Mouse (Mus musculus) megakaryocyte-erythroid progenitor cell, adult 5 weeks (primary cell): ENCODE data around the gene Olr1. TPM values are rescaled to one million over a fixed set of nuclear protein-coding genes. Genes with fewer than 3 reads are reported as not detected.

Source experiments
- polyA plus RNA-seq: library from polyadenylated mRNA; stranded (reverse); fragments of >175 nt; gene quantifications from 2 replicates; pipeline ENCODE4 v1.2.3, GENCODE M21; 2012

The Olr1 gene
- 0.44 and 0.61 TPM in 2 replicates for polyA plus RNA-seq

DNA sequence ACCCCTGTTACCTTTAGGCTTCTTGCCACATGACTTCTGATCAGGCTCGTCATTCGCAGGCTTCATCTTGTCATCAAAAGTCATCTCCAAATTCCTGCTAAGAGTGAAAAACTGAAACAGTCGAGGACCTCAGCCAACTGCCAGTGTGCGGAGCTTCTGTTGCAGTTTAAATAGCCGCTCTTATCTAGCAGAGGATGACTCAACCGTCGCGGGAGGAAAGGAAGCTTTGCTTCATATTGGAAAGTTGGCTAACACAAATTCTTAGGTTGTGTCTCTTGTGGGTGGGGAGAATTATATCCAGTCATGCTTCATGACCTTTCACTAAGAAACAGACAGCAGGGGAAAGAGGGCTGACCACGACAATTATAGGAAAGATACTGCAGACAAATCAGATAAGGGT is at the start of gene Olr1:
Gene Olr1 (minus strand): TSS at position 142 of the 400 bp plus-strand sequence.

DNA sequence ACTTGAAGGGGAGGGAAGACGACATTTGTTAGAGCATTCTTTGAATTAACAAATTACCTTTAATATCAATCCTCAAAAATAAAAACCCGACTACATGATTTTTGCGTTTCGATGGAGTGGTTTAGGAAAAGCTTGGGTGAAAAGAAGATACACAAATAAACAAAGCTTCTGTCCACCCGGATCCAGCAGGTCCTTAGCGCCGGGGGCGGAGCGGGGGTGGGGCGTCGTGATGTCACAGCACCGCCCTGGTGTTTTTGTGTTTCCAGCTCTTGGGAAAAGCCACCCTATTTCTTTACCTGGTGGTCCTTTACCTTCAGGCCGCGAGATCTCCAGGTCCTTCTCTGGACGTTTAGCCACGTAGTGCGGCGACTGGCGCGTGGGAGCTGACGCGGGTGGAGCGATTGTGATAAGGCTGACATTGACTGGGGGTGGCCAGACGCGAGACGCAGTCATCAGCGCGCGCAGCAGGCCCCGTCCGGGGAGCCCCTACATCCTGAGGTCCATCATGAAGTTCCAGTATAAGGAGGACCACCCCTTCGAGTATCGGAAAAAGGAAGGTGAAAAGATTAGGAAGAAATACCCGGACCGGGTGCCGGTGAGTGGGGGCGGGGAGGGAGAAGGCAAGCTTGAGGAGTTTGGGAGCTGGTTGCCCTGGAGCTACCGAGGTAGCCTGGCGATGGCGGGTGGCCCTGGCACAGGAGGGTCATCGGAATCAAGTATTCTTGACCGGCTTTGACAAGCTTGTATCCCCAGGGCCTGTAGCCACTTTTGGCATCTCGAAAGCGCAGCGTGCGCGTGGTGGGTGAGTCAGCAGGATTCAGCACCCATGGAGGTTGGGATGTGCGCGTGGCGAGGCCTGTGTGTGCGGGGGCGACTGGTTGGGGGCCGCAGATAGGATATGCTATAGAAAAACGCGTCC is 26.2 kb upstream of the Olr1 start, which contains the start of gene Gabarapl1:
Gene Gabarapl1 (plus strand): TSS at position 219 of the 919 bp plus-strand sequence.

DNA sequence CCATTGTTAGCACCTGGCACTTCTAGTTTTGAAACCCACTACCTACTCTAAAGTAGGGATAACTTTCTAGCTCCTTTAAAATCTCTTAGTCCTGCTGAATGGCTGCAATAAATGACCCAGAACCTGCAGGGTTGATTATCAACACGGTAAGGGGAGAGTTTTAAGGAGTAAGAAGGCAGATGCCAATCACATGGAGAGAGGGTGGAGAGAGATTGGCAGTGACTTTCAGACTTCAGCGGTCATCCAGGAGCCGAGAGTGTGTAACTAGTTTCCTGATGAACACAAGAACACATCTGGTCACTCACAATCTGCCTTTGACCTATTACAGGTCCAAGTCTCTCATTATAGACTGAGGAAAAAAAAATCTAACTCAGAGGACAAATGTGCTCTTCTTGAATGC is 5.4 kb upstream of the Olr1 start, which contains the start of gene Tmem52b:
Gene Tmem52b (plus strand): TSS at position 189 of the 400 bp plus-strand sequence.

DNA sequence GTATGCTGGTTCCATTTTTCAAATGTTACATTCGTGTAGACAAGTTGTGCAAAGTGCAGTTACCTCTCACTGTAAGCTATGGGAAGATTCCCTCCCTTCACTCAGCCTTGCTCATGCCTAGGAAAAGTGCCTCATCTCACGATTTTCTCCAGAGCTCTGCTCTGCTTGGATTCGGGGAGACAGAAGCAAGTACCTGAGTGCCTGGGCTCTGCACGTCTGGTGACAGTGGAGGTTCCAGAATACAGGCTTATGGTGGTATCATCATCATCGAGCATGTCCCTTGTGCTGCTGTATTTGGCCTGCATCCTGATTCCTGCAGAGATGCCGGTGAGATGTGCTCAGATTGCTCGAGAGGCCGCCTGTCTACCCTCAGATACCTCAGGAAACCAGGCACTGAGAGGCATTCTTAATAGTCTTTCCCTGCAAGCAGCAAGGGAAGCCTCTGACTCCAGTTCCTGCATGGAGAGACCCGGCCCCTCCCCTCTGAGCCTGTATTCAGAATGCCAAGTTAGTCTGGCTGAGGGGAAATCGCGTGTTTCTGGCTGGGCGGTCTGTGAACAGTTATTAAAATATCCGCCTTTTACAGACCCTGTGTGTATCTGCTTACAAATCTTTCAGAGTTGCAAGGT is 55.4 kb downstream of the Olr1 start, which contains the start of gene Clec1a:
Gene Clec1a (minus strand): TSS at position 590 of the 629 bp plus-strand sequence.

Other genes with a start within 250 kb of the Olr1 start
- 6.4 and 6.8 TPM in 2 replicates for gene Cd69, start 231.7 kb downstream of the Olr1 start, polyA plus RNA-seq
- not detected in 2 replicates for gene 4922502D21Rik, start 175.4 kb downstream of the Olr1 start, polyA plus RNA-seq
- 13.7 and 18.2 TPM in 2 replicates for gene Clec12a, start 164.5 kb downstream of the Olr1 start, polyA plus RNA-seq
- not detected in 2 replicates for gene Clec12b, start 121.3 kb downstream of the Olr1 start, polyA plus RNA-seq
- gene Clec1b, start 109.9 kb downstream of the Olr1 start, polyA plus RNA-seq: 0.15 TPM in 1 of 2 replicates, not detected in the other
- 0.21 and 0.29 TPM in 2 replicates for gene Clec9a, start 98.3 kb downstream of the Olr1 start, polyA plus RNA-seq
- gene Clec1a, start 55.2 kb downstream of the Olr1 start, polyA plus RNA-seq: 0.06 TPM in 1 of 2 replicates, not detected in the other
- not detected in 2 replicates for gene Tmem52b, start 5.4 kb upstream of the Olr1 start, polyA plus RNA-seq
- 89.6 and 129 TPM in 2 replicates for gene Gabarapl1, start 26.0 kb upstream of the Olr1 start, polyA plus RNA-seq
- gene Klre1, start 70.7 kb upstream of the Olr1 start, polyA plus RNA-seq: 0.05 TPM in 1 of 2 replicates, not detected in the other
- 0.19 and 0.37 TPM in 2 replicates for gene Klrd1, start 84.6 kb upstream of the Olr1 start, polyA plus RNA-seq
- 0.39 and 0.74 TPM in 2 replicates for gene Klrk1, start 116.7 kb upstream of the Olr1 start, polyA plus RNA-seq
- gene Klrc3, start 136.2 kb upstream of the Olr1 start, polyA plus RNA-seq: 0.24 TPM in 1 of 2 replicates, not detected in the other
- gene Klrc2, start 153.5 kb upstream of the Olr1 start, polyA plus RNA-seq: 0.11 TPM in 1 of 2 replicates, not detected in the other
- 0.23 and 1.00 TPM in 2 replicates for gene Klrc1, start 171.8 kb upstream of the Olr1 start, polyA plus RNA-seq
- gene Klri1, start 210.0 kb upstream of the Olr1 start, polyA plus RNA-seq: not detected in 2 replicates
- gene Klri2, start 233.3 kb upstream of the Olr1 start, polyA plus RNA-seq: 0.01 and 0.03 TPM in 2 replicates